Mouse (Mus musculus) hematopoietic multipotent progenitor cell, adult 10-12 weeks (in vitro differentiated cells): ENCODE results near the gene Mrgpra2b. TPM values are rescaled to one million over a fixed set of nuclear protein-coding genes. Genes with fewer than 3 reads are reported as not detected.

Experiments
- polyA plus RNA-seq: library from polyadenylated mRNA; stranded (reverse); fragments of >175 nt; gene quantifications from 2 replicates; pipeline ENCODE4 v1.2.3, GENCODE M21; 2012; ENCODE audit warnings: low replicate concordance

Gene Mrgpra2b
- polyA plus RNA-seq: 0.47 and 0.83 TPM in 2 replicates

DNA sequence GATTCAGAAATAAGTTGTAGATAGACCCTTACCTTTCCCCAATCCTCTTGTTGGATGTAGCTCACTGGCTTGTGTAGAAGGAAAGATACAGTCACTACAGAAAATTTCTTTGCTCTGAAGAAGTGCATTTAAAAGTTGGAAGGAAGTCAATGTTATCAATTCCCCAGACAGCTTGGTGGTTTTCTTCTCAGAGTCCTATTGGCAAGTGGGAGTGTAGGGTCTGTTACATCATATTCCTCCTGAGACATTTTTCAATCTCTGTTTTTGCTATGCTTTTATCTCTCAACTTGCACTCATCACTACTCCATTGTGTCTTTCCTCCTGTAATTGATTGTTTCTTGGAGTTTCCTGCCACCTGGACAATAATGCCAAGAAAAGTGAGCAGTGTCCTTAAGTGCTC is at the start of gene Mrgpra2b:
TSS of gene Mrgpra2b (minus strand) at position 101 of the 400 bp plus-strand sequence.

DNA sequence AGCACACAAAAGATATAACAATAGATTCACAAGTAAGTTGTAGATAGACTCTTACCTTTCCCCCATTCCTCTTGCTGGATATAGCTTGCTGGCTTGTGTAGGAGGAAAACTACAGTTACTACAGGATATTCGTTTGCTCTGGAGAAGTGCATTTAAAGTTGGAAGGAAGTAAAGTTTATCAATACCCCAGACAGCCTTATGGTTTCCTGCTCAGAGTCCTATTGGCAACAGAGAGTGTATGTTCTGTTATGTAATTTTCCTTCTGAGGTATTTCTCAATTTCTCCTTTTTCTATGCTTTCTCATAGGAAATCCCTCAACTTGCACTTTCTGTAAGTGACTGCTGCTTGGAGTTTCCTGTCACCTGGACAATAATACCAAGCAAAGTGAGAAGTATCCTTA is 76.6 kb downstream of the Mrgpra2b start, which contains the start of gene Mrgpra2a:
TSS of gene Mrgpra2a (minus strand) at position 125 of the 400 bp plus-strand sequence.

Other genes starting within 250 kb of the Mrgpra2b start
- not detected in 2 replicates for gene Mrgpra1, start 174.6 kb downstream of the Mrgpra2b start, polyA plus RNA-seq
- gene Mrgpra2a, start 76.7 kb downstream of the Mrgpra2b start, polyA plus RNA-seq: 0.13 TPM in 1 of 2 replicates, not detected in the other
- gene Mrgpra3, start 72.5 kb upstream of the Mrgpra2b start, polyA plus RNA-seq: not detected in 2 replicates